Mouse (Mus musculus) liver, embryonic 14.5 days (tissue): Measurements from ENCODE around the gene Rabggta. TPM values are rescaled to one million over a fixed set of nuclear protein-coding genes. Genes with fewer than 3 reads are reported as not detected.
A peak's percentile ranks its signal among the peaks of the same experiment; 100 is the strongest.

ENCODE experiments used
- ATAC-seq: fragments of 200-750 bp; cut with Nextera tagmentation; 2 replicates; pipeline ENCODE4 v1.8.0; 2017; ENCODE audit warnings: moderate number of reproducible peaks, mild to moderate bottlenecking, moderate library complexity; ENCODE audit not compliant: insufficient read depth
- DNase-seq, 3 experiments: peaks; one replicate each; pipeline ENCODE4 v3.0.0-alpha.2; 2012 to 2013; ENCODE audit warnings: low read depth in 3 of 3, low spot score in 3 of 3
- H3K27ac ChIP-seq: fragments of 300-500 bp; sonication (generic); 2 replicates; pipeline ENCODE4 v1.5.1; 2014; ENCODE audit warnings: moderate library complexity, mild to moderate bottlenecking, control low read depth, inconsistent platforms
- H3K27me3 ChIP-seq: fragments of 300-500 bp; sonication (generic); 2 replicates; pipeline ENCODE4 v1.6.1; 2014; ENCODE audit warnings: mild to moderate bottlenecking, low read length, moderate library complexity; ENCODE audit not compliant: control insufficient read depth, insufficient read depth
- H3K36me3 ChIP-seq: fragments of 300-500 bp; sonication (generic); replicated peaks from 2 replicates; pipeline ENCODE4 v1.6.1; 2014; ENCODE audit warnings: low read depth; ENCODE audit not compliant: control insufficient read depth, insufficient read depth
- H3K4me1 ChIP-seq, 2 experiments: fragments of 200-500 bp in 1 of 2; fragments of 300-500 bp in 1 of 2; sonication (generic) in 1 of 2; replicated peaks; 2 replicates each; pipeline ENCODE4 v1.6.1; 2012 to 2014; ENCODE audit warnings: antibody characterized with exemption in 1 of 2, inconsistent platforms in 1 of 2, low read length in 1 of 2; ENCODE audit not compliant: control insufficient read depth in 2 of 2, insufficient read depth in 2 of 2
- H3K4me2 ChIP-seq: fragments of 300-500 bp; sonication (generic); 2 replicates; pipeline ENCODE4 v1.6.1; 2014; ENCODE audit warnings: low read depth, mild to moderate bottlenecking, control low read depth, moderate library complexity
- H3K4me3 ChIP-seq, 2 experiments: fragments of 200-500 bp in 1 of 2; fragments of 300-500 bp in 1 of 2; sonication (generic) in 1 of 2; 2 replicates each; pipeline ENCODE4 v1.5.1; 2012 to 2014; ENCODE audit warnings: low read depth in 2 of 2, low read length in 2 of 2, mild to moderate bottlenecking in 2 of 2, control low read depth in 1 of 2, inconsistent platforms in 1 of 2, moderate library complexity in 1 of 2; ENCODE audit not compliant: insufficient read depth in 1 of 2
- H3K9ac ChIP-seq: fragments of 300-500 bp; sonication (generic); replicated peaks from 2 replicates; pipeline ENCODE4 v1.6.1; 2014; ENCODE audit warnings: mild to moderate bottlenecking, control low read depth, moderate library complexity
- H3K9me3 ChIP-seq: fragments of 300-500 bp; sonication (generic); 2 replicates; pipeline ENCODE4 v1.6.1; 2016; ENCODE audit warnings: low read length, mixed read lengths; ENCODE audit not compliant: control insufficient read depth
- CTCF ChIP-seq: IDR thresholded peaks from 2 replicates; pipeline ENCODE4 v1.5.1; 2016; ENCODE audit warnings: antibody characterized with exemption, low read depth, control low read depth
- EP300 ChIP-seq: IDR thresholded peaks from 2 replicates; pipeline ENCODE4 v1.6.1; 2016; ENCODE audit warnings: antibody characterized with exemption, low read depth
- WGBS: fragments of 180-500 bp; shearing (Covaris S2); extraction: QIAGEN DNeasy Blood & Tissue Kit; methylation state at CpG from one replicate; pipeline ENCODE4 v1.1.7; 2014; ENCODE audit not compliant: insufficient replicate concordance; 5-methylcytosine and 5-hydroxymethylcytosine counted together
- polyA plus RNA-seq, 2 experiments: library from polyadenylated mRNA; depleted of rRNA in 1 of 2; stranded (reverse) in 1 of 2; unstranded in 1 of 2; fragments of >200 nt; fragmentation: Nextera tagmentation in 1 of 2; extraction: Ambion mirVana in 1 of 2; gene quantifications; 2 replicates each; pipeline versions ENCODE4 v1.2.1 to v1.2.3; 2012 to 2014

Gene Rabggta
- polyA plus RNA-seq, 2 experiments = 8.1 to 10.9 TPM

GRCm38 (mm10) chr14:55671486-55671832 lies 50.6 kb downstream of the Rabggta start:
- H3K9me3 ChIP-seq = no peaks in the 10 kb centered on the region
- peak overlapping the region; percentile 95 for H3K4me2 ChIP-seq
- H3K4me3 ChIP-seq = peak overlapping the region; percentile 90 to 99
- H3K36me3 ChIP-seq = peaks cover 16% of the 10 kb centered on the region
- peak overlapping the region; percentile 90 for H3K9ac ChIP-seq
- H3K27ac ChIP-seq = peak overlapping the region; percentile 90
- DNase-seq (no peak), ATAC-seq (peak; percentile 17; the same call in 1 of the 2 replicates)
- 0% methylated on average over 12 of the region's 12 CpGs for WGBS
- TF ChIP-seq EP300 (no peak), CTCF (no peak)
- no peaks in the 10 kb centered on the region for H3K27me3 ChIP-seq
- H3K4me1 ChIP-seq = peaks cover 3 to 4% of the 10 kb centered on the region in 2 experiments; a peak in 2 of 4 replicates

Other genes with a start within 250 kb of the Rabggta start
Only the 30 nearest of the 37 such genes appear.
- gene Dcaf11, start 162.3 kb downstream of the Rabggta start, polyA plus RNA-seq (2012; rRNA removed) = 25.4 and 30.9 TPM in 2 replicates
- 47.5 and 51.2 TPM in 2 replicates for gene Dcaf11, start 162.3 kb downstream of the Rabggta start, polyA plus RNA-seq (2014; fragmentation: Nextera tagmentation; extraction: Ambion mirVana)
- gene A730061H03Rik, start 161.9 kb downstream of the Rabggta start, polyA plus RNA-seq (2012; rRNA removed) = 0.95 and 1.3 TPM in 2 replicates
- gene A730061H03Rik, start 161.9 kb downstream of the Rabggta start, polyA plus RNA-seq (2014; fragmentation: Nextera tagmentation; extraction: Ambion mirVana) = 1.8 and 2.1 TPM in 2 replicates
- gene Fitm1, start 146.6 kb downstream of the Rabggta start, polyA plus RNA-seq (2012; rRNA removed) = 0.19 and 0.38 TPM in 2 replicates
- 0.37 and 0.58 TPM in 2 replicates for gene Fitm1, start 146.6 kb downstream of the Rabggta start, polyA plus RNA-seq (2014; fragmentation: Nextera tagmentation; extraction: Ambion mirVana)
- 32.0 and 51.1 TPM in 2 replicates for gene Psme1, start 144.1 kb downstream of the Rabggta start, polyA plus RNA-seq (2012; rRNA removed)
- gene Psme1, start 144.1 kb downstream of the Rabggta start, polyA plus RNA-seq (2014; fragmentation: Nextera tagmentation; extraction: Ambion mirVana) = 99.9 and 103 TPM in 2 replicates
- 19.2 and 20.3 TPM in 2 replicates for gene Emc9, start 137.0 kb downstream of the Rabggta start, polyA plus RNA-seq (2012; rRNA removed)
- gene Emc9, start 137.0 kb downstream of the Rabggta start, polyA plus RNA-seq (2014; fragmentation: Nextera tagmentation; extraction: Ambion mirVana) = 32.8 and 33.0 TPM in 2 replicates
- gene Psme2, start 131.2 kb downstream of the Rabggta start, polyA plus RNA-seq (2012; rRNA removed) = 36.2 and 56.0 TPM in 2 replicates
- 181 and 190 TPM in 2 replicates for gene Psme2, start 131.2 kb downstream of the Rabggta start, polyA plus RNA-seq (2014; fragmentation: Nextera tagmentation; extraction: Ambion mirVana)
- gene Rnf31, start 130.6 kb downstream of the Rabggta start, polyA plus RNA-seq (2012; rRNA removed) = 6.2 and 6.5 TPM in 2 replicates
- gene Rnf31, start 130.6 kb downstream of the Rabggta start, polyA plus RNA-seq (2014; fragmentation: Nextera tagmentation; extraction: Ambion mirVana) = 6.6 and 7.6 TPM in 2 replicates
- gene Irf9, start 118.7 kb downstream of the Rabggta start, polyA plus RNA-seq (2012; rRNA removed) = 13.5 and 15.1 TPM in 2 replicates
- 11.2 and 13.8 TPM in 2 replicates for gene Irf9, start 118.7 kb downstream of the Rabggta start, polyA plus RNA-seq (2014; fragmentation: Nextera tagmentation; extraction: Ambion mirVana)
- gene Rec8, start 104.2 kb downstream of the Rabggta start, polyA plus RNA-seq (2012; rRNA removed) = 1.7 and 1.9 TPM in 2 replicates
- 0.87 and 1.0 TPM in 2 replicates for gene Rec8, start 104.2 kb downstream of the Rabggta start, polyA plus RNA-seq (2014; fragmentation: Nextera tagmentation; extraction: Ambion mirVana)
- gene Ipo4, start 86.3 kb downstream of the Rabggta start, polyA plus RNA-seq (2012; rRNA removed) = 13.5 and 27.6 TPM in 2 replicates
- 22.6 and 27.9 TPM in 2 replicates for gene Ipo4, start 86.3 kb downstream of the Rabggta start, polyA plus RNA-seq (2014; fragmentation: Nextera tagmentation; extraction: Ambion mirVana)
- 2.0 and 3.4 TPM in 2 replicates for gene Gm49378, start 84.4 kb downstream of the Rabggta start, polyA plus RNA-seq (2012; rRNA removed)
- gene Gm49378, start 84.4 kb downstream of the Rabggta start, polyA plus RNA-seq (2014; fragmentation: Nextera tagmentation; extraction: Ambion mirVana) = 2.0 and 2.9 TPM in 2 replicates
- 26.4 and 33.2 TPM in 2 replicates for gene Tm9sf1, start 78.5 kb downstream of the Rabggta start, polyA plus RNA-seq (2012; rRNA removed)
- 42.8 and 45.4 TPM in 2 replicates for gene Tm9sf1, start 78.5 kb downstream of the Rabggta start, polyA plus RNA-seq (2014; fragmentation: Nextera tagmentation; extraction: Ambion mirVana)
- gene Tssk4, start 72.1 kb downstream of the Rabggta start, polyA plus RNA-seq (2012; rRNA removed) = 0.34 and 0.39 TPM in 2 replicates
- gene Tssk4, start 72.1 kb downstream of the Rabggta start, polyA plus RNA-seq (2014; fragmentation: Nextera tagmentation; extraction: Ambion mirVana) = 0.19 and 0.23 TPM in 2 replicates
- gene Mdp1, start 61.8 kb downstream of the Rabggta start, polyA plus RNA-seq (2012; rRNA removed) = 11.6 and 13.4 TPM in 2 replicates
- 15.5 and 16.6 TPM in 2 replicates for gene Mdp1, start 61.8 kb downstream of the Rabggta start, polyA plus RNA-seq (2014; fragmentation: Nextera tagmentation; extraction: Ambion mirVana)
- 10.6 and 14.1 TPM in 2 replicates for gene Gmpr2, start 50.3 kb downstream of the Rabggta start, polyA plus RNA-seq (2012; rRNA removed)
- 17.9 and 18.2 TPM in 2 replicates for gene Gmpr2, start 50.3 kb downstream of the Rabggta start, polyA plus RNA-seq (2014; fragmentation: Nextera tagmentation; extraction: Ambion mirVana)
- gene Nedd8, start 50.1 kb downstream of the Rabggta start, polyA plus RNA-seq (2012; rRNA removed) = 101 and 168 TPM in 2 replicates
- 279 and 286 TPM in 2 replicates for gene Nedd8, start 50.1 kb downstream of the Rabggta start, polyA plus RNA-seq (2014; fragmentation: Nextera tagmentation; extraction: Ambion mirVana)
- gene Tinf2, start 40.4 kb downstream of the Rabggta start, polyA plus RNA-seq (2012; rRNA removed) = 13.4 and 16.6 TPM in 2 replicates
- 19.0 and 19.3 TPM in 2 replicates for gene Tinf2, start 40.4 kb downstream of the Rabggta start, polyA plus RNA-seq (2014; fragmentation: Nextera tagmentation; extraction: Ambion mirVana)
- 2.0 and 2.4 TPM in 2 replicates for gene Tgm1, start 8.3 kb downstream of the Rabggta start, polyA plus RNA-seq (2012; rRNA removed)
- gene Tgm1, start 8.3 kb downstream of the Rabggta start, polyA plus RNA-seq (2014; fragmentation: Nextera tagmentation; extraction: Ambion mirVana) = 2.0 and 2.3 TPM in 2 replicates
- 21.2 and 31.0 TPM in 2 replicates for gene Dhrs1, start 23.4 kb upstream of the Rabggta start, polyA plus RNA-seq (2012; rRNA removed)
- 34.4 and 40.4 TPM in 2 replicates for gene Dhrs1, start 23.4 kb upstream of the Rabggta start, polyA plus RNA-seq (2014; fragmentation: Nextera tagmentation; extraction: Ambion mirVana)
- gene Nop9, start 23.4 kb upstream of the Rabggta start, polyA plus RNA-seq (2012; rRNA removed) = 13.1 and 13.2 TPM in 2 replicates
- 20.8 and 27.5 TPM in 2 replicates for gene Nop9, start 23.4 kb upstream of the Rabggta start, polyA plus RNA-seq (2014; fragmentation: Nextera tagmentation; extraction: Ambion mirVana)
- 37.3 and 42.1 TPM in 2 replicates for gene Cideb, start 36.2 kb upstream of the Rabggta start, polyA plus RNA-seq (2012; rRNA removed)
- 40.0 and 42.8 TPM in 2 replicates for gene Cideb, start 36.2 kb upstream of the Rabggta start, polyA plus RNA-seq (2014; fragmentation: Nextera tagmentation; extraction: Ambion mirVana)
- 0.65 and 0.67 TPM in 2 replicates for gene Ltb4r2, start 39.2 kb upstream of the Rabggta start, polyA plus RNA-seq (2012; rRNA removed)
- 0.39 and 0.67 TPM in 2 replicates for gene Ltb4r2, start 39.2 kb upstream of the Rabggta start, polyA plus RNA-seq (2014; fragmentation: Nextera tagmentation; extraction: Ambion mirVana)
- 2.9 and 3.3 TPM in 2 replicates for gene Ltb4r1, start 43.7 kb upstream of the Rabggta start, polyA plus RNA-seq (2012; rRNA removed)
- gene Ltb4r1, start 43.7 kb upstream of the Rabggta start, polyA plus RNA-seq (2014; fragmentation: Nextera tagmentation; extraction: Ambion mirVana) = 1.7 and 2.7 TPM in 2 replicates
- 0.88 and 1.0 TPM in 2 replicates for gene Adcy4, start 61.8 kb upstream of the Rabggta start, polyA plus RNA-seq (2012; rRNA removed)
- gene Adcy4, start 61.8 kb upstream of the Rabggta start, polyA plus RNA-seq (2014; fragmentation: Nextera tagmentation; extraction: Ambion mirVana) = 0.66 and 1.2 TPM in 2 replicates
- 13.1 and 15.1 TPM in 2 replicates for gene Ripk3, start 66.6 kb upstream of the Rabggta start, polyA plus RNA-seq (2012; rRNA removed)
- 18.2 and 22.0 TPM in 2 replicates for gene Ripk3, start 66.6 kb upstream of the Rabggta start, polyA plus RNA-seq (2014; fragmentation: Nextera tagmentation; extraction: Ambion mirVana)
- 0.89 and 1.0 TPM in 2 replicates for gene Nfatc4, start 100.9 kb upstream of the Rabggta start, polyA plus RNA-seq (2012; rRNA removed)
- 0.33 and 0.66 TPM in 2 replicates for gene Nfatc4, start 100.9 kb upstream of the Rabggta start, polyA plus RNA-seq (2014; fragmentation: Nextera tagmentation; extraction: Ambion mirVana)
- gene Nynrin, start 131.7 kb upstream of the Rabggta start, polyA plus RNA-seq (2012; rRNA removed) = 1.7 and 1.9 TPM in 2 replicates
- 1.2 and 1.4 TPM in 2 replicates for gene Nynrin, start 131.7 kb upstream of the Rabggta start, polyA plus RNA-seq (2014; fragmentation: Nextera tagmentation; extraction: Ambion mirVana)
- gene Cbln3, start 162.1 kb upstream of the Rabggta start, polyA plus RNA-seq (2012; rRNA removed) = 0.15 and 0.16 TPM in 2 replicates
- 0.06 and 0.15 TPM in 2 replicates for gene Cbln3, start 162.1 kb upstream of the Rabggta start, polyA plus RNA-seq (2014; fragmentation: Nextera tagmentation; extraction: Ambion mirVana)
- gene Khnyn, start 162.7 kb upstream of the Rabggta start, polyA plus RNA-seq (2012; rRNA removed) = 5.8 and 7.5 TPM in 2 replicates
- 2.4 and 2.8 TPM in 2 replicates for gene Khnyn, start 162.7 kb upstream of the Rabggta start, polyA plus RNA-seq (2014; fragmentation: Nextera tagmentation; extraction: Ambion mirVana)
- gene Sdr39u1, start 178.0 kb upstream of the Rabggta start, polyA plus RNA-seq (2012; rRNA removed) = 6.1 and 6.7 TPM in 2 replicates
- 11.8 and 12.0 TPM in 2 replicates for gene Sdr39u1, start 178.0 kb upstream of the Rabggta start, polyA plus RNA-seq (2014; fragmentation: Nextera tagmentation; extraction: Ambion mirVana)